Mouse (Mus musculus): ENCODE results near the gene Wee2. TPM values are rescaled to one million over a fixed set of nuclear protein-coding genes. Genes with fewer than 3 reads are reported as not detected.

Gene Wee2
- polyA plus RNA-seq, 1 experiment from 2014 or later = 0.14 TPM

DNA sequence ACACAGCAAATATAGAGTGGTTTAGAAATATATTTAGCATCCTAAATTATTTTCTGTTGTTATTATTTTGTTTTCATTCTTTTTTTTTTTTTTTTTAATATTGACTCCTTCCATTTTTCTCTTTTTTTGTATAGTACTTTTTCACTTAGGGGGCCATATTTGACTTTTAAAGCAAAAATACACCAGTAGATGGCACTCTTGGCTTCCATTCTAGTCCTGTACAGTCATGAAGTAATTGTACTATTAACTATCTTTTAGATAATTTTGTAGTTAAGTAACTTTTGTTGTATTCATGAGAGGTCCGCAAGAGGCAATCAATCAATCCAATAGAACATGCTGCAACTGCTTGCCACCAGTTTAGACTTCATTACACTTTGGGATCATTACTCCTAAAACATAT is 40.8 kb downstream of the Wee2 start:
- H3K4me2 ChIP-seq (ENCODE audit: low read length) = no peak overlapping the region
- ATAC-seq (ENCODE audit: low FRiP score, low TSS enrichment) = no peak
- no peak overlapping the region for H3K9ac ChIP-seq (replicated peaks; ENCODE audit: low read length)
- H3K4me1 ChIP-seq (ENCODE audit: control insufficient read depth, insufficient read depth, low read length) = no peaks in the 10 kb centered on the region
- WGBS = 96% methylated on average over 1 of the region's 1 CpGs
- peaks cover 78% of the 10 kb centered on the region for H3K36me3 ChIP-seq (ENCODE audit: control insufficient read depth, insufficient read depth, low read length)
- no peak overlapping the region for H3K4me3 ChIP-seq (replicated peaks; ENCODE audit: low read depth, low read length)
- no peak overlapping the region for H3K27ac ChIP-seq (replicated peaks; ENCODE audit: low read depth, low read length)
- DNase-seq = peak; percentile 66
- H3K27me3 ChIP-seq (ENCODE audit: control insufficient read depth, insufficient read depth, low read length) = no peaks in the 10 kb centered on the region
- H3K9me3 ChIP-seq (ENCODE audit: control insufficient read depth, low read length) = no peaks in the 10 kb centered on the region

GRCm38 (mm10) chr6:40482318-40482717 is 43.4 kb downstream of the Wee2 start:
- Histone ChIP-seq H3K36me3 (ENCODE audit: control insufficient read depth, insufficient read depth, low read length) (peaks cover 63% of the 10 kb centered on the region), H3K9ac (replicated peaks; ENCODE audit: low read length) (no peak overlapping the region), H3K27me3 (ENCODE audit: control insufficient read depth, insufficient read depth, low read length) (no peaks in the 10 kb centered on the region), H3K9me3 (ENCODE audit: control insufficient read depth, low read length) (no peaks in the 10 kb centered on the region), H3K4me1 (ENCODE audit: control insufficient read depth, insufficient read depth, low read length) (no peaks in the 10 kb centered on the region), H3K4me2 (ENCODE audit: low read length) (no peak overlapping the region), H3K4me3 (replicated peaks; ENCODE audit: low read depth, low read length) (no peak overlapping the region), H3K27ac (replicated peaks; ENCODE audit: low read depth, low read length) (no peak overlapping the region)
- no peak for DNase-seq
- WGBS = 97% methylated on average over 5 of the region's 5 CpGs
- no peak for ATAC-seq (ENCODE audit: low FRiP score, low TSS enrichment)

- Histone ChIP-seq H3K36me3 (ENCODE audit: control insufficient read depth, insufficient read depth, low read length) (no peaks in the 10 kb centered on the region), H3K27me3 (ENCODE audit: control insufficient read depth, insufficient read depth, low read length) (no peaks in the 10 kb centered on the region), H3K9ac (replicated peaks; ENCODE audit: low read length) (no peak within 1 kb of the TSS), H3K27ac (replicated peaks; ENCODE audit: low read depth, low read length) (no peak within 1 kb of the TSS), H3K4me2 (ENCODE audit: low read length) (no peak within 1 kb of the TSS), H3K4me3 (replicated peaks; ENCODE audit: low read depth, low read length) (no peak within 1 kb of the TSS), H3K4me1 (ENCODE audit: control insufficient read depth, insufficient read depth, low read length) (no peaks in the 10 kb centered on the region), H3K9me3 (ENCODE audit: control insufficient read depth, low read length) (no peaks in the 10 kb centered on the region)
- ATAC-seq (ENCODE audit: low FRiP score, low TSS enrichment) = no peak
- DNase-seq = no peak
These were observed 52.0 kb downstream of the Wee2 start, which contains the start of gene Tas2r137 for GRCm38 (mm10) chr6:40490933-40491332. Gene Tas2r137, plus strand, starts transcription at chr6:40491233.

DNA sequence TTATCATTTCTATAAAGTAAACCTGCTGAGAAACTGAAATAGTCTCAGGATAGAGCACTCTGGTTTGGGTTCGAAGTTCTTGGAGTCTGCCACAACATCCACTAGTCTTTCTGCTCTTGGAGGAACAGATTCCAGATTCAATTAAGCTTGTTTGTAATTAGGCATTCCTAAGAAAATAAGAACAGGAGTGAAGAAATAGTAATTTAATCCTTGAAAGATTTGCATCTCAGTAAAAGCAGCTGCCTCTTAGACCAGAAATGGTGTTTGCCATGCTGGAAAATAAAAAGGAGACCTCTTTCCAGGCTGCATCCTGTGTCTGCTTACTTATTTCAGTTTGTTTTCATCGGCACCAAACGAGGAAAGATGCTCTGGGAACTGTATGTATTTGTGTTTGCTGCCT is 54.3 kb downstream of the Wee2 start, which contains the start of gene Tas2r108:
Tas2r108 (plus strand) TSS at position 301 of the 400 bp plus-strand sequence.
- DNase-seq (no peak), ATAC-seq (ENCODE audit: low FRiP score, low TSS enrichment) (no peak)
- no peak within 1 kb of the TSS for H3K27ac ChIP-seq (replicated peaks; ENCODE audit: low read depth, low read length)
- H3K9me3 ChIP-seq (ENCODE audit: control insufficient read depth, low read length) = no peaks in the 10 kb centered on the region
- no peaks in the 10 kb centered on the region for H3K27me3 ChIP-seq (ENCODE audit: control insufficient read depth, insufficient read depth, low read length)
- H3K4me1 ChIP-seq (ENCODE audit: control insufficient read depth, insufficient read depth, low read length) = no peaks in the 10 kb centered on the region
- no peak within 1 kb of the TSS for H3K4me2 ChIP-seq (ENCODE audit: low read length)
- H3K36me3 ChIP-seq (ENCODE audit: control insufficient read depth, insufficient read depth, low read length) = no peaks in the 10 kb centered on the region
- WGBS = 90% methylated on average over 3 of the region's 3 CpGs
- H3K9ac ChIP-seq (replicated peaks; ENCODE audit: low read length) = no peak within 1 kb of the TSS
- no peak within 1 kb of the TSS for H3K4me3 ChIP-seq (replicated peaks; ENCODE audit: low read depth, low read length)

Other genes with a start within 250 kb of the Wee2 start
- gene Agk, start 113.9 kb upstream of the Wee2 start, polyA plus RNA-seq (2014; fragmentation: Nextera tagmentation; extraction: Ambion mirVana) = 55.7 and 59.4 TPM in 2 replicates
- 13.7 and 14.7 TPM in 2 replicates for gene E330009J07Rik, start 3.0 kb upstream of the Wee2 start, polyA plus RNA-seq (2014; fragmentation: Nextera tagmentation; extraction: Ambion mirVana)
- gene Ssbp1, start 32.3 kb downstream of the Wee2 start, polyA plus RNA-seq (2014; fragmentation: Nextera tagmentation; extraction: Ambion mirVana) = 107 TPM in 2 replicates
- not detected in 2 replicates for gene Tas2r137, start 52.1 kb downstream of the Wee2 start, polyA plus RNA-seq (2014; fragmentation: Nextera tagmentation; extraction: Ambion mirVana)
- gene Tas2r108, start 54.4 kb downstream of the Wee2 start, polyA plus RNA-seq (2014; fragmentation: Nextera tagmentation; extraction: Ambion mirVana) = 0.45 TPM in 1 of 2 replicates, not detected in the other
- gene Prss37, start 80.4 kb downstream of the Wee2 start, polyA plus RNA-seq (2014; fragmentation: Nextera tagmentation; extraction: Ambion mirVana) = not detected in 2 replicates
- gene Olfr461, start 116.0 kb downstream of the Wee2 start, polyA plus RNA-seq (2014; fragmentation: Nextera tagmentation; extraction: Ambion mirVana) = 0.15 and 0.16 TPM in 2 replicates
- gene Olfr460, start 130.4 kb downstream of the Wee2 start, polyA plus RNA-seq (2014; fragmentation: Nextera tagmentation; extraction: Ambion mirVana) = not detected in 2 replicates
- 0.11 and 1.1 TPM in 2 replicates for gene Clec5a, start 146.7 kb downstream of the Wee2 start, polyA plus RNA-seq (2014; fragmentation: Nextera tagmentation; extraction: Ambion mirVana)
- gene Tas2r138, start 174.2 kb downstream of the Wee2 start, polyA plus RNA-seq (2014; fragmentation: Nextera tagmentation; extraction: Ambion mirVana) = not detected in 2 replicates
- not detected in 2 replicates for gene Mgam, start 189.7 kb downstream of the Wee2 start, polyA plus RNA-seq (2014; fragmentation: Nextera tagmentation; extraction: Ambion mirVana)

Data from midbrain, embryonic 14.5 days (tissue).